Mouse (Mus musculus) liver, adult (tissue): ENCODE measurements around the gene Klra2.

ENCODE experiments used
- GATA4 ChIP-seq: IDR thresholded peaks from 2 replicates; pipeline ENCODE4 v1.6.1; 2014; ENCODE audit warnings: mild to moderate bottlenecking, low read length; ENCODE audit not compliant: insufficient replicate concordance

Klra2 gene

GRCm38 (mm10) chr6:131247206-131247605 is at the start of gene Klra2:
Gene Klra2, minus strand, starts transcription at chr6:131247362.
- no peak for TF ChIP-seq GATA4

GRCm38 (mm10) chr6:131294435-131295112 is 47.4 kb upstream of the Klra2 start:
- no peak for TF ChIP-seq GATA4

GRCm38 (mm10) chr6:131293916-131294315 is 46.8 kb upstream of the Klra2 start:
- TF ChIP-seq GATA4 = no peak

- TF ChIP-seq GATA4 = no peak
Observed at GRCm38 (mm10) chr6:131292991-131293788, 46.0 kb upstream of the Klra2 start, which contains the start of gene Magohb. Gene Magohb, minus strand, starts transcription at chr6:131293244.

- no peak for TF ChIP-seq GATA4
Observed at GRCm38 (mm10) chr6:131292276-131292990, 45.3 kb upstream of the Klra2 start.

GRCm38 (mm10) chr6:131290430-131290829 is 43.3 kb upstream of the Klra2 start:
- TF ChIP-seq GATA4 = no peak

- no peak for TF ChIP-seq GATA4
Observed at GRCm38 (mm10) chr6:131276659-131277058, 29.5 kb upstream of the Klra2 start.

- no peak for TF ChIP-seq GATA4
Observed at GRCm38 (mm10) chr6:131272311-131272710, 25.1 kb upstream of the Klra2 start.

- no peak for TF ChIP-seq GATA4
Observed at GRCm38 (mm10) chr6:131270312-131270711, 23.1 kb upstream of the Klra2 start.

GRCm38 (mm10) chr6:131269599-131269998 is 22.4 kb upstream of the Klra2 start:
- TF ChIP-seq GATA4 = no peak

GRCm38 (mm10) chr6:131264175-131264574 is 17.0 kb upstream of the Klra2 start:
- TF ChIP-seq GATA4 = no peak

- TF ChIP-seq GATA4 = no peak
Observed at GRCm38 (mm10) chr6:131262778-131263177, 15.6 kb upstream of the Klra2 start.

GRCm38 (mm10) chr6:131262009-131262408 is 14.8 kb upstream of the Klra2 start:
- no peak for TF ChIP-seq GATA4

- no peak for TF ChIP-seq GATA4
Observed at GRCm38 (mm10) chr6:131245081-131245480, 2.1 kb downstream of the Klra2 start.
